Mouse (Mus musculus): Measurements from ENCODE around the gene Rnf144b. TPM values are rescaled to one million over a fixed set of nuclear protein-coding genes. Genes with fewer than 3 reads are reported as not detected.

The Rnf144b gene
- polyA plus RNA-seq, 1 experiment from 2014 or later = 1.5 TPM

DNA sequence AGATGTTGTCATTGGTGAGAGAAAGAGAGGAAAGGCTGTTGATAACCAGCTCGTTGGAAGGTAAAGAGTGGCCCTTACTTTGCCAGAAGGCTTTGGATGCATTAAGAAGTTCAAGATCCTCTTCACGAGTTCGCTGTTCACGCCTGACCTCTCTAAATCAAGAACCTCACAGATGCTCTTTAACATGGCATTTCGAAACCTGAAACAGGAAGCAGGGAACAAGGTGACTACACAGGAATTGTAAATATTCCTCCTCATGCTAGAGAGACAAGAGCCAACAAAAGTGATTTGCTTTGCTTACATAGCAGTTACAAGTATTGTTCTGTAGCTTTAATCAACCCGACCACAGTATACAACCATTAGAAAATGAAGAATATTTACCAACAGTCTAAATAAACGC lies 23.2 kb upstream of the Rnf144b start:
- Histone ChIP-seq H3K36me3 (ENCODE audit: control insufficient read depth, insufficient read depth, low read length) (peaks cover 23% of the 10 kb centered on the region), H3K4me3 (ENCODE audit: low read length) (no peak overlapping the region), H3K27me3 (ENCODE audit: control insufficient read depth, insufficient read depth, low read depth, low read length) (no peaks in the 10 kb centered on the region), H3K9ac (ENCODE audit: low read length) (no peak overlapping the region), H3K27ac (ENCODE audit: low read length) (no peak overlapping the region), H3K9me3 (ENCODE audit: control insufficient read depth, low read length) (no peaks in the 10 kb centered on the region), H3K4me2 (ENCODE audit: low read depth, low read length) (no peak overlapping the region), H3K4me1 (replicated peaks; ENCODE audit: control insufficient read depth, insufficient read depth, low read length) (peaks cover 12% of the 10 kb centered on the region)
- ATAC-seq (ENCODE audit: low read depth) = no peak
- 59% methylated on average over 7 of the region's 7 CpGs for WGBS

- Histone ChIP-seq H3K27me3 (ENCODE audit: control insufficient read depth, insufficient read depth, low read depth, low read length) (no peaks in the 10 kb centered on the region), H3K27ac (ENCODE audit: low read length) (no peak overlapping the region), H3K9me3 (ENCODE audit: control insufficient read depth, low read length) (no peaks in the 10 kb centered on the region), H3K36me3 (ENCODE audit: control insufficient read depth, insufficient read depth, low read length) (peaks cover 15% of the 10 kb centered on the region), H3K9ac (ENCODE audit: low read length) (no peak overlapping the region), H3K4me1 (replicated peaks; ENCODE audit: control insufficient read depth, insufficient read depth, low read length) (peaks cover 14% of the 10 kb centered on the region), H3K4me2 (ENCODE audit: low read depth, low read length) (no peak overlapping the region), H3K4me3 (ENCODE audit: low read length) (no peak overlapping the region)
- WGBS = 85% methylated on average over 2 of the region's 2 CpGs
- no peak for ATAC-seq (ENCODE audit: low read depth)
Measured at GRCm38 (mm10) chr13:47100587-47100986, 21.9 kb upstream of the Rnf144b start.

DNA sequence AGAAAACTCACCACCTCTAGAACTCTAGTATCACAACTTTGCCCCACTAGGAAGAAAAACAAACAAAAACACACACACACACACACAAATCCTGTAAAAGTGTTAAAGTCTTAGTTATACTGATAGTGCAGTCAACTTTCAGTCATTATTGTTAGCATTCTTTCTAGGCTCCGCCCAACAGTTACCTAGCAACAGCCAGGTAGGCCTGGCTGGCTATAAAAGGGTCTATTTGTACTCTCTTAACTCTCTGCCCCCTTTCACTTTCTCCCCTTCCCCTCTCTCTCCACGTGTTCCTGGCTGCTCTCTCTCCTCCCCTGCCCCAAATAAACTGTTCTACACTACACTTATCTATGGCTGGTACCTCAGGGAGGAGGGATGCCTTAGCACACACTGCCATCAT lies 18.3 kb upstream of the Rnf144b start:
- 19% methylated on average over 2 of the region's 2 CpGs for WGBS

GRCm38 (mm10) chr13:47104856-47105541 lies 17.5 kb upstream of the Rnf144b start:
- no peaks in the 10 kb centered on the region for H3K9me3 ChIP-seq (ENCODE audit: control insufficient read depth, low read length)
- under 1% methylated on average over 25 of the region's 25 CpGs for WGBS
- no peak for ATAC-seq (ENCODE audit: low read depth)

More for the DNA sequence above, 18.3 kb upstream of the Rnf144b start:
- H3K4me2 ChIP-seq (ENCODE audit: low read depth, low read length) = peak overlapping the region; percentile 88
- peaks cover 18% of the 10 kb centered on the region for H3K4me1 ChIP-seq (replicated peaks; ENCODE audit: control insufficient read depth, insufficient read depth, low read length)
- peaks cover 8% of the 10 kb centered on the region; the same call in 1 of the 2 replicates for H3K36me3 ChIP-seq (ENCODE audit: control insufficient read depth, insufficient read depth, low read length)
- peak overlapping the region; percentile 32 for H3K9ac ChIP-seq (ENCODE audit: low read length)
- ATAC-seq (ENCODE audit: low read depth) = no peak
- no peaks in the 10 kb centered on the region for H3K9me3 ChIP-seq (ENCODE audit: control insufficient read depth, low read length)
- peak overlapping the region; percentile 70 for H3K4me3 ChIP-seq (ENCODE audit: low read length)
- H3K27ac ChIP-seq (ENCODE audit: low read length) = no peak overlapping the region
- no peaks in the 10 kb centered on the region for H3K27me3 ChIP-seq (ENCODE audit: control insufficient read depth, insufficient read depth, low read depth, low read length)

GRCm38 (mm10) chr13:47105711-47106579 lies 16.5 kb upstream of the Rnf144b start, which contains the start of gene Dek:
Dek (minus strand) TSS chr13:47106201.
- Histone ChIP-seq H3K4me1 (replicated peaks; ENCODE audit: control insufficient read depth, insufficient read depth, low read length) (peaks cover 18% of the 10 kb centered on the region), H3K36me3 (ENCODE audit: control insufficient read depth, insufficient read depth, low read length) (0 out of 2 replicates have a peak, but pooled peaks cover 3% of the 10 kb centered on the region)
- under 1% methylated on average over 70 of the region's 129 CpGs for WGBS

More at GRCm38 (mm10) chr13:47104856-47105541, 17.5 kb upstream of the Rnf144b start:
- Histone ChIP-seq H3K27ac (ENCODE audit: low read length) (peak overlapping the region; percentile 100), H3K36me3 (ENCODE audit: control insufficient read depth, insufficient read depth, low read length) (peaks cover 5% of the 10 kb centered on the region; the same call in 1 of the 2 replicates), H3K4me2 (ENCODE audit: low read depth, low read length) (peak overlapping the region; percentile 88), H3K27me3 (ENCODE audit: control insufficient read depth, insufficient read depth, low read depth, low read length) (no peaks in the 10 kb centered on the region), H3K4me3 (ENCODE audit: low read length) (peak overlapping the region; percentile 70), H3K4me1 (replicated peaks; ENCODE audit: control insufficient read depth, insufficient read depth, low read length) (peaks cover 18% of the 10 kb centered on the region), H3K9ac (ENCODE audit: low read length) (peak overlapping the region; percentile 95)

GRCm38 (mm10) chr13:47106580-47106888 lies 15.9 kb upstream of the Rnf144b start:
- Histone ChIP-seq H3K9me3 (ENCODE audit: control insufficient read depth, low read length) (no peaks in the 10 kb centered on the region), H3K4me1 (replicated peaks; ENCODE audit: control insufficient read depth, insufficient read depth, low read length) (peaks cover 18% of the 10 kb centered on the region), H3K27ac (ENCODE audit: low read length) (peak overlapping the region; percentile 100), H3K36me3 (ENCODE audit: control insufficient read depth, insufficient read depth, low read length) (no peaks in the 10 kb centered on the region), H3K4me3 (ENCODE audit: low read length) (peak overlapping the region; percentile 70), H3K4me2 (ENCODE audit: low read depth, low read length) (peak overlapping the region; percentile 88), H3K9ac (ENCODE audit: low read length) (peak overlapping the region; percentile 95), H3K27me3 (ENCODE audit: control insufficient read depth, insufficient read depth, low read depth, low read length) (no peaks in the 10 kb centered on the region)
- ATAC-seq (ENCODE audit: low read depth) = peak; percentile 5
- WGBS = 0% methylated on average over 20 of the region's 20 CpGs

More at GRCm38 (mm10) chr13:47105711-47106579, 16.5 kb upstream of the Rnf144b start, which contains the start of gene Dek:
- H3K9ac ChIP-seq (ENCODE audit: low read length) = peak within 1 kb of the TSS; percentile 95
- H3K27ac ChIP-seq (ENCODE audit: low read length) = peak within 1 kb of the TSS; percentile 100
- no peaks in the 10 kb centered on the region for H3K27me3 ChIP-seq (ENCODE audit: control insufficient read depth, insufficient read depth, low read depth, low read length)
- H3K4me2 ChIP-seq (ENCODE audit: low read depth, low read length) = peak within 1 kb of the TSS; percentile 88
- H3K4me3 ChIP-seq (ENCODE audit: low read length) = peak within 1 kb of the TSS; percentile 70
- peak; percentile 93 for ATAC-seq (ENCODE audit: low read depth)
- no peaks in the 10 kb centered on the region for H3K9me3 ChIP-seq (ENCODE audit: control insufficient read depth, low read length)

DNA sequence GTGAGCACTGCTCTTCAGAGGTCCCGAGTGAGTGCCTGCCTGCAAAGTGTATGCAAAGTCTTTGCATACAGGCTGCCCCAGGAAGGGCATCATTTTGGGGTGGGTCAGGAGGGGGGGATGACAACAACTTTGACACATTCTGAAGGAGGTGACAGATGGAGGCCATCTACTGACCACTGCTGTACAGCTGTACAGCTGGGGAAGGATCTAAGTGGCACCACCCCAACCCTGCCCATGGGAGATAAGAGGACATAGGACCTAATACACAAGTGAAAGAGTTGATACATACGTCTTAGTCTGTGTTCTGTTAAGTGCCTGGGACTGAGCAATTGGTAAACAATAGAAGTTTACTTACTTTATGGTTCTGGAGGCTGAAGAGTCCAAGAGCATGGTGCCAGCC lies 13.2 kb upstream of the Rnf144b start:
- 40% methylated on average over 2 of the region's 2 CpGs for WGBS
- H3K9ac ChIP-seq (ENCODE audit: low read length) = no peak overlapping the region
- H3K4me2 ChIP-seq (ENCODE audit: low read depth, low read length) = no peak overlapping the region
- no peak overlapping the region for H3K27ac ChIP-seq (ENCODE audit: low read length)
- H3K27me3 ChIP-seq (ENCODE audit: control insufficient read depth, insufficient read depth, low read depth, low read length) = no peaks in the 10 kb centered on the region
- no peaks in the 10 kb centered on the region for H3K9me3 ChIP-seq (ENCODE audit: control insufficient read depth, low read length)
- H3K4me3 ChIP-seq (ENCODE audit: low read length) = no peak overlapping the region
- no peak for ATAC-seq (ENCODE audit: low read depth)
- peaks cover 11% of the 10 kb centered on the region for H3K4me1 ChIP-seq (replicated peaks; ENCODE audit: control insufficient read depth, insufficient read depth, low read length)
- H3K36me3 ChIP-seq (ENCODE audit: control insufficient read depth, insufficient read depth, low read length) = no peaks in the 10 kb centered on the region

DNA sequence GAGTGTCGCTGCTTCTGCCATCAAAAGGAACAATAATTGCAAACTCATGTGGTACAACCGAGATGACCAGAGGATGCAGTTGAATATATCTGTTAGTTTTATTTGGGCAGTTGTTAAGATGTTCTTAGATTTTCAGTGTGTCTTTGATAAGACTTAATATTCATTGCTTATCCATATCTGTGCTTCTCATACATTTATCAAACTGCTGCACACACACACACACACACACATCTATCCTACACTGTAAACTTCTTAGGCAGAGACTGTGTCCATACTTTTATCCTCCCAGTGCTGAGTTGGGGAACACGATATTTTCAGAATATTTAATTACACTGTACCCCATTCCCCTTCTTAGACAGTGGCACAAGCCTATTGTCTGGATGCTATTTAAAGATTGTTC lies 11.3 kb upstream of the Rnf144b start:
- no peaks in the 10 kb centered on the region for H3K9me3 ChIP-seq (ENCODE audit: control insufficient read depth, low read length)
- ATAC-seq (ENCODE audit: low read depth) = no peak
- H3K27ac ChIP-seq (ENCODE audit: low read length) = no peak overlapping the region
- no peak overlapping the region for H3K4me3 ChIP-seq (ENCODE audit: low read length)
- no peak overlapping the region for H3K4me2 ChIP-seq (ENCODE audit: low read depth, low read length)
- 77% methylated on average over 3 of the region's 3 CpGs for WGBS
- H3K4me1 ChIP-seq (replicated peaks; ENCODE audit: control insufficient read depth, insufficient read depth, low read length) = peaks cover 9% of the 10 kb centered on the region
- no peaks in the 10 kb centered on the region for H3K36me3 ChIP-seq (ENCODE audit: control insufficient read depth, insufficient read depth, low read length)
- H3K27me3 ChIP-seq (ENCODE audit: control insufficient read depth, insufficient read depth, low read depth, low read length) = no peaks in the 10 kb centered on the region
- no peak overlapping the region for H3K9ac ChIP-seq (ENCODE audit: low read length)

DNA sequence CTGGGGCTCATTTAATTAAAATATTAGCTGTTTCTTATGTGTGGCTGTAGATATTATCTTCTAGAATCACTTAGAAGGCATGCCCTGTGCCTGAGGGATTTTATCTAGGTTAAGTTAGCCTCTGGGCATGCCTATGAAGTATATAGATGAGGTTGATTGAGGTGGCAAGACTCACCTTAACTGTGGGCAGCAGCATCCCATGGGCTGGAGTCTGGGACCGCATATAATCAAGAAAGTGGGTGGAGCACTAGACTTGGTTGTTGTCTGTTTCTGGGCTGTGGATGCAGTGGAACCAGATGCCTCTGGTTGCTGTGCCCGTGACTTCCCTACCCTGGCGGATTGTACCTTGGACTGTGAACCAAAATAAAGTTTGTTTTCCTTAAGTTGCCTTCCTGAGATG lies 10.4 kb upstream of the Rnf144b start:
- H3K4me3 ChIP-seq (ENCODE audit: low read length) = no peak overlapping the region
- no peak overlapping the region for H3K9ac ChIP-seq (ENCODE audit: low read length)
- no peaks in the 10 kb centered on the region for H3K9me3 ChIP-seq (ENCODE audit: control insufficient read depth, low read length)
- 85% methylated on average over 3 of the region's 3 CpGs for WGBS
- no peaks in the 10 kb centered on the region for H3K36me3 ChIP-seq (ENCODE audit: control insufficient read depth, insufficient read depth, low read length)
- no peaks in the 10 kb centered on the region for H3K27me3 ChIP-seq (ENCODE audit: control insufficient read depth, insufficient read depth, low read depth, low read length)
- no peak overlapping the region for H3K4me2 ChIP-seq (ENCODE audit: low read depth, low read length)
- H3K4me1 ChIP-seq (replicated peaks; ENCODE audit: control insufficient read depth, insufficient read depth, low read length) = peaks cover 7% of the 10 kb centered on the region
- H3K27ac ChIP-seq (ENCODE audit: low read length) = no peak overlapping the region
- ATAC-seq (ENCODE audit: low read depth) = no peak

All from lung, embryonic 16.5 days (tissue).